Mouse (Mus musculus) hindbrain, embryonic 13.5 days (tissue): ENCODE results near the gene Olfr986. TPM values are rescaled to one million over a fixed set of nuclear protein-coding genes. Genes with fewer than 3 reads are reported as not detected.

Experiments used
- ATAC-seq: fragments of 200-750 bp; cut with Nextera tagmentation; 2 replicates; pipeline ENCODE4 v1.8.0; 2017; ENCODE audit warnings: moderate TSS enrichment; ENCODE audit not compliant: low FRiP score
- H3K27ac ChIP-seq: fragments of 300-500 bp; sonication (generic); 2 replicates; pipeline ENCODE4 v1.5.1; 2015; ENCODE audit warnings: inconsistent platforms, mild to moderate bottlenecking, moderate library complexity
- H3K27me3 ChIP-seq: fragments of 300-500 bp; sonication (generic); 2 replicates; pipeline ENCODE4 v1.6.1; 2015; ENCODE audit warnings: mild to moderate bottlenecking, inconsistent platforms
- H3K36me3 ChIP-seq: fragments of 300-500 bp; sonication (generic); 2 replicates; pipeline ENCODE4 v1.6.1; 2015; ENCODE audit warnings: mild to moderate bottlenecking, inconsistent platforms
- H3K4me1 ChIP-seq: fragments of 300-500 bp; sonication (generic); replicated peaks from 2 replicates; pipeline ENCODE4 v1.6.1; 2015; ENCODE audit warnings: inconsistent platforms
- H3K4me2 ChIP-seq: fragments of 300-500 bp; sonication (generic); 2 replicates; pipeline ENCODE4 v1.6.1; 2015; ENCODE audit warnings: inconsistent platforms, mild to moderate bottlenecking, moderate library complexity
- H3K4me3 ChIP-seq: fragments of 300-500 bp; sonication (generic); 2 replicates; pipeline ENCODE4 v1.5.1; 2015; ENCODE audit warnings: mild to moderate bottlenecking, inconsistent platforms
- H3K9ac ChIP-seq: fragments of 300-500 bp; sonication (generic); 2 replicates; pipeline ENCODE4 v1.6.1; 2015; ENCODE audit warnings: mild to moderate bottlenecking, inconsistent platforms
- H3K9me3 ChIP-seq: fragments of 300-500 bp; sonication (generic); 2 replicates; pipeline ENCODE4 v1.6.1; 2016; ENCODE audit warnings: inconsistent platforms
- WGBS: fragments of 180-500 bp; shearing (Covaris S2); methylation state at CpG from one replicate; pipeline ENCODE4 v1.1.7; 2015; 5-methylcytosine and 5-hydroxymethylcytosine counted together
- polyA plus RNA-seq: library from polyadenylated mRNA; unstranded; fragments of >200 nt; fragmentation: Nextera tagmentation; extraction: Ambion mirVana; gene quantifications from 2 replicates; pipeline ENCODE4 v1.2.1, GENCODE M21; 2015

Gene Olfr986
- polyA plus RNA-seq, 1 experiment from 2014 or later = not detected

- Histone ChIP-seq H3K4me3 (no peak overlapping the region), H3K36me3 (peaks cover 82% of the 10 kb centered on the region), H3K27me3 (no peaks in the 10 kb centered on the region), H3K9me3 (no peaks in the 10 kb centered on the region), H3K4me1 (no peaks in the 10 kb centered on the region), H3K4me2 (no peak overlapping the region), H3K9ac (no peak overlapping the region), H3K27ac (no peak overlapping the region)
- WGBS = 94% methylated on average over 2 of the region's 2 CpGs
- ATAC-seq = no peak
Observed at GRCm38 (mm10) chr9:40210744-40211143, 30.0 kb downstream of the Olfr986 start.

GRCm38 (mm10) chr9:40214058-40214457, 33.3 kb downstream of the Olfr986 start:
- Histone ChIP-seq H3K27ac (no peak overlapping the region), H3K4me1 (no peaks in the 10 kb centered on the region), H3K36me3 (peaks cover 56% of the 10 kb centered on the region), H3K4me3 (no peak overlapping the region), H3K4me2 (no peak overlapping the region), H3K9ac (no peak overlapping the region), H3K27me3 (no peaks in the 10 kb centered on the region), H3K9me3 (no peaks in the 10 kb centered on the region)
- 96% methylated on average over 5 of the region's 5 CpGs for WGBS
- ATAC-seq = no peak

GRCm38 (mm10) chr9:40216651-40217050, 35.9 kb downstream of the Olfr986 start:
- 79% methylated on average over 4 of the region's 4 CpGs for WGBS
- Histone ChIP-seq H3K27ac (no peak overlapping the region), H3K4me3 (no peak overlapping the region), H3K9ac (no peak overlapping the region), H3K4me1 (no peaks in the 10 kb centered on the region), H3K9me3 (no peaks in the 10 kb centered on the region), H3K27me3 (no peaks in the 10 kb centered on the region), H3K36me3 (peaks cover 30% of the 10 kb centered on the region), H3K4me2 (no peak overlapping the region)
- ATAC-seq = no peak

- Histone ChIP-seq H3K4me3 (no peak overlapping the region), H3K27me3 (peaks cover 4% of the 10 kb centered on the region; the same call in 1 of the 2 replicates), H3K9ac (no peak overlapping the region), H3K4me2 (no peak overlapping the region), H3K9me3 (no peaks in the 10 kb centered on the region), H3K36me3 (no peaks in the 10 kb centered on the region), H3K27ac (no peak overlapping the region), H3K4me1 (no peaks in the 10 kb centered on the region)
- 74% methylated on average over 4 of the region's 4 CpGs for WGBS
- no peak for ATAC-seq
Observed at GRCm38 (mm10) chr9:40224289-40224688, 43.6 kb downstream of the Olfr986 start.

- 66% methylated on average over 10 of the region's 10 CpGs for WGBS
- H3K4me3 ChIP-seq = no peak overlapping the region
- no peaks in the 10 kb centered on the region for H3K4me1 ChIP-seq
- H3K27ac ChIP-seq = no peak overlapping the region
- H3K9me3 ChIP-seq = no peaks in the 10 kb centered on the region
- H3K27me3 ChIP-seq = peaks cover 4% of the 10 kb centered on the region; the same call in 1 of the 2 replicates
- no peaks in the 10 kb centered on the region for H3K36me3 ChIP-seq
- ATAC-seq = peak; percentile 85
- no peak overlapping the region for H3K4me2 ChIP-seq
- no peak overlapping the region for H3K9ac ChIP-seq
Observed at GRCm38 (mm10) chr9:40227874-40228789, 47.4 kb downstream of the Olfr986 start.

- no peaks in the 10 kb centered on the region for H3K36me3 ChIP-seq
- H3K9ac ChIP-seq = no peak overlapping the region
- no peak for ATAC-seq
- no peak overlapping the region for H3K4me3 ChIP-seq
- peaks cover 4% of the 10 kb centered on the region; the same call in 1 of the 2 replicates for H3K27me3 ChIP-seq
- 49% methylated on average over 6 of the region's 6 CpGs for WGBS
- no peak overlapping the region for H3K27ac ChIP-seq
- peaks cover under 1% of the 10 kb centered on the region; the same call in 1 of the 2 replicates for H3K4me1 ChIP-seq
- no peak overlapping the region for H3K4me2 ChIP-seq
- no peaks in the 10 kb centered on the region for H3K9me3 ChIP-seq
Observed at GRCm38 (mm10) chr9:40228804-40229331, 48.1 kb downstream of the Olfr986 start.

- H3K9ac ChIP-seq = no peak overlapping the region
- no peak for ATAC-seq
- 68% methylated on average over 5 of the region's 5 CpGs for WGBS
- H3K36me3 ChIP-seq = no peaks in the 10 kb centered on the region
- peaks cover 7% of the 10 kb centered on the region for H3K4me1 ChIP-seq
- no peak overlapping the region for H3K4me2 ChIP-seq
- H3K27me3 ChIP-seq = peaks cover 4% of the 10 kb centered on the region; the same call in 1 of the 2 replicates
- no peak overlapping the region for H3K27ac ChIP-seq
- H3K4me3 ChIP-seq = no peak overlapping the region
- no peaks in the 10 kb centered on the region for H3K9me3 ChIP-seq
Observed at GRCm38 (mm10) chr9:40229479-40229878, 48.8 kb downstream of the Olfr986 start.

GRCm38 (mm10) chr9:40231019-40231418, 50.3 kb downstream of the Olfr986 start:
- Histone ChIP-seq H3K4me3 (no peak overlapping the region), H3K36me3 (no peaks in the 10 kb centered on the region), H3K9ac (no peak overlapping the region), H3K27ac (no peak overlapping the region), H3K27me3 (no peaks in the 10 kb centered on the region), H3K9me3 (no peaks in the 10 kb centered on the region), H3K4me2 (no peak overlapping the region), H3K4me1 (peaks cover 8% of the 10 kb centered on the region)
- ATAC-seq = no peak
- 76% methylated on average over 3 of the region's 3 CpGs for WGBS

GRCm38 (mm10) chr9:40234233-40235072, 53.7 kb downstream of the Olfr986 start:
- Histone ChIP-seq H3K27ac (peak overlapping the region; percentile 19; the same call in 1 of the 2 replicates), H3K27me3 (0 out of 2 replicates have a peak, but pooled peaks cover 5% of the 10 kb centered on the region), H3K9ac (no peak overlapping the region), H3K4me1 (peaks cover 8% of the 10 kb centered on the region), H3K9me3 (no peaks in the 10 kb centered on the region), H3K4me3 (no peak overlapping the region), H3K36me3 (no peaks in the 10 kb centered on the region), H3K4me2 (no peak overlapping the region)
- peak; percentile 43; the same call in 1 of the 2 replicates for ATAC-seq
- 52% methylated on average over 10 of the region's 10 CpGs for WGBS

GRCm38 (mm10) chr9:40235220-40235619, 54.5 kb downstream of the Olfr986 start:
- Histone ChIP-seq H3K4me3 (no peak overlapping the region), H3K9ac (no peak overlapping the region), H3K27me3 (0 out of 2 replicates have a peak, but pooled peaks cover 5% of the 10 kb centered on the region), H3K9me3 (no peaks in the 10 kb centered on the region), H3K27ac (peak overlapping the region; percentile 19; the same call in 1 of the 2 replicates), H3K4me2 (no peak overlapping the region), H3K4me1 (peaks cover 8% of the 10 kb centered on the region), H3K36me3 (no peaks in the 10 kb centered on the region)
- 86% methylated on average over 7 of the region's 7 CpGs for WGBS
- no peak for ATAC-seq
